Mouse (Mus musculus): ENCODE results near the gene Lyg1.

The Lyg1 gene

DNA sequence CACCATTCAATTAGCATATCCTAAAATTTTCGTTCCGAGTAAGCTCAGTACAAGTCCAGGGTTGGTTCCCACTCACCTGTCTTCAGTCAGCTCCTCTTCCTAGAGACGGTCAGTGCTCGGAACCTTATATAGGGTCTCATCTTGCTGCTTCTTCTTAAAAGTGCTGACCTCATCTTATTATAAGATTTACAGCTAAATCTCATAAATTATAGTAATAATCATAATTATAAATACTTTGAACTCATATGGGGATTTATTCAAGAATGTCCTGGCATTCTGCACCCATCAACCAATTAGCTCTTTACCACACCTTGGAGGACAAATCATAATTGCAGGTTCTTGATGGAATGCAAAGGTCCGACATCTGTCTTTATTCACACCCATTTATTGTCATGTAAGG is at the start of gene Lyg1:
Gene Lyg1, minus strand, starts transcription at position 101 of the 400 bp plus-strand sequence.
- DNase-seq (ENCODE audit: low spot score in 2 of 2), result no peak

DNA sequence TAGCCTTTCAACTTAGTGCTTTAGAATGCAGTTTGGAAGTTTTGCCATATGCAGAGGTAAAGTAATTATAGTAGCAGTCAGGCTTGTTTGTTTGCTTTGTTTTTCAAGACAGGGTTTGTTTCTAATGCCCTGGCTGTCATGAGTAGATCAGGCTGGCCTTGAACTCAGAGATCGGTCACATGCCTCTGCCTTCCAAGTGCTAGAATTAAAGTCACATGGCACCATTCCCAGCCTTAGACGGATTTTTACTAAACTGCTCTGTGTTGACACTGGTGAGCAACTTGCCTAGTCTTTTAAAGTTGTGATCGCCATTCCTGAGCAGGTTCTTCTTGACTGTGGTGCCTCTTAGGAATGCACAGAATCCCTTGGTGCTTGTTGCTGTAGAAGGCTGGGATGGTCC is 49.2 kb upstream of the Lyg1 start:
- DNase-seq (ENCODE audit: low spot score in 2 of 2), result no peak

DNA sequence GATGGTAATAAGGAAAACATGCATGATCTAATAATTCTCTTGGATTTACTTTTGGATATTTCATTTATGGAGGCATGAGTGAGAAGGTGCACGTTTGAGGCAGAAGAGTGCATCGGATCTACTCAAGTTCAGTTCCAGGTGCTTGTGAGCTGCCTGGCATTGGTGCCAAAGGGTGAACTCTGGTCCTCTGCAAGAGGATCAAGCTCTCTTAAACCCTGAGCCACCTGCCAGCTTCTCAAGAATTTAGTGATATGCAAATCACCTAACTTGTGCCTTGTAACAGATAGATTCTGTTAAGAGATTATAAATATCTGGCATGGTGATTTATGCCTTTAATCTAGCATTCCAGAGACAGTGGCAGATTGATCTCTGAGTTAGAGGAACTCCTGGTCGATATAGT is 45.5 kb upstream of the Lyg1 start:
- DNase-seq (ENCODE audit: low spot score in 2 of 2), result no peak

DNA sequence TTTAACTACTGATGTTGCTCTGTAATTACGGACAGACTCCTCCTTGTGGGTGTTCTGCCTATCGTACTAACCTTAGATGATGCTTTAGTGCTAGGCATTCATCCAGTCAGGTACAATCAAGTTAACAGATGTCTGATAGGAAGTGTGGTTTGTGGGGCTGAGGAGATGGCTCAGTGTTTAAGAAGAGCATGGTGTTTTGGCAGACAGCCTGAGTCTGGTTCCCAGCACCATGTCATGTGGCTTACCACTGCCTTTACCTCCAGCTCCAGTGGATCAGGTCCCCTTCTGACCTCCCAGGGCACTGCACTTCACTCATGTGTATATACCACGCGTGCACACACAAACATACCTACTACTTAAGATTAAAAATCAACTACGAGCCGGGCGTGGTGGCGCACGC is 44.4 kb upstream of the Lyg1 start:
- no peak for DNase-seq (ENCODE audit: low spot score in 2 of 2)

DNA sequence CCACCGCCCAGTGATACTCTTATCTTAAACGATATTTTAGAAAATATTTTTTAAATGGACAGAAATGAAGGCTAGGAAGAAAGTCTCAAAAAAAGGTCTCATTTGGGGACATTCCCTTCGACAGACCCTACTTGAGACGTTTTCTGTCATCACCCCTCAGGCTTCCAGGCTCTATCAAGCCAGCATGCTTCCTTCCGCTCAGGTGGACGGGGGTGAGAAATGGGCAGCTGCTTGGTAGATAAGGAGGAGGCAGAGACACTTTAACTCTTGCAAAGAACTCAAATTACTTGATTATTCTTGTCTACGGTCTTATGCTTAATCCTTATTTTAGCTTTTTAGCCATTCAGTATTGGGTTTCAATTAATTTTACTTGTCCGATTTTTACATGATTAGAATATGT is 43.3 kb upstream of the Lyg1 start:
- DNase-seq (ENCODE audit: low spot score in 2 of 2), result no peak

DNA sequence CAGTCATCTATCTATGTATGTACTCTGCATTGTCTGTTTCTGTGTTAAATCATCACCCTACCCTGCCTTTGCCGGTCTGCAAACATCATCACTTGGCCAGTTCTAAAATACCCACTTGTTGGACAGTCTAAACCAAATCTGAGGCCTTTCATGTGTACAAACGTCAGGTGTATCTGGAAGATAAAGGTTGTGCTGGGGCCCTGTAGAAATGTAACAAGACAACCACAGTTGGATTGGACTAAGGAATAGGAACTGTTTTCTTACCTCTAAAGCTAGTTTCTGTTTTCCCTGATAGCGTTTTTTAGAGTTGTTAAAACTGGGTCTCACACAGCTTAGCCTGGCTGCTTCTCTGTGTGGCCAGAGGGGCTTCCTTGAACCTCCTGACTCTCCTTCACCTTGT is 42.0 kb upstream of the Lyg1 start:
- DNase-seq (ENCODE audit: low spot score in 2 of 2), result no peak

DNA sequence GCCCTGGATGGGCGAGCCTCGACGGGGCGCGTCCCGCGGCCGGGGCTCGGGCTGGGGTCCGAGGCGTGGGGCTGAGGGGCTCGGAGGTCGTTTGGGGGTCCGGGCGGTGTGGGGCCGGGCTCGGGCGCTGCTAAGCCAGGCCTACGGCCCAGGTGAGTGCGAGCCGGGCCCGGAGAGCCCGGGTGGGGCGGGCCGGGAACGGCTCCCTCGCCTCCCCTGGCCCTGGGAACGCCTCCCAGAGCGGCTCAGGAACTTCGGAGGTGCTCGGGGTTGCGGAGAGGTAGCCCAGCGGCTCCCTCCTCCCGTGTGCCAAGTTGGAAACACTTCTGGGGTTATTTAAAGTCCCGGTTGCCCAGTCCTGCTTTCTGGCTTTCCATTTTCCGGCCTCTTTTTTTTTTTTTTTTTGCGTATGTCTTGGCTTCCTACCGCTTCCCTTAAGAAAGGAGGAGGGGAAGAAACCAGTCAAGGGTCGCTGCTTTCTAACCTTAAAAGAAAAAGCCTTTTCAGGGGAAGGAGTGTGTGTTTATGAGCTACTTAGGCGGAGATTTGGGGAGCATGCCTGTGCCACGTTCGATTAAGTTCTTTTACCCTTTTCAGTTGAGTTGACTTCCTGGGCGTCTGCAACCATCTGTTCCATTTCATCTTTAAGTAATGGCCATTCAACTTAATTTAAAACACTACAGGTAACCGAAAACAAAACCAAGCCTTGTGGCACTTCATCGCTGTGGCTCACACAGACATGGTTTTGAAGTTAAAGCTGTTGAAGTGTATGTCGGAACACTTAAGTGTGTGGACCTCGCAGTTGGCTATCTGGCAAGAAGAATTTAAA is 41.0 kb upstream of the Lyg1 start:
- no peak for DNase-seq (ENCODE audit: low spot score in 2 of 2)

DNA sequence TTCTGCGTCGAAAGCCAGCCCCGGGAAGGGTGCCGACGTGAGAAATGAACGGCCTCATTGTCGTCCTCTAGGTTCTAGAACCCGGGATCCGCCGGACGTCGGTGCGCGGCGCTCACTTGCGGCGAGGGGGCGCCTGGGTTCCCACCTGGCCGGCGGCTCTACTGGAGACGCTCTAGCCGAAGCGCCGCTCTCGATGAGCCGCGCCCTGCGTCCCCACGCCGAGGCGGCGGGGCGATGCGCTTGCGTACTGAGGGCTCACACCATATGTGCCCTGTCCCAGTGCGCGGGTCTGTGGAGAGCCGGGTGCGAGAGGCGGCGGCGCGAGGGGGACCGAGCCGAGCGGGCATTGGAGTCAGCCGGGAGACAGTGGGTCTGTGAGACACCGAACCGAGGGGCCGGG is 40.3 kb upstream of the Lyg1 start, which contains the start of the genes Txndc9 and Eif5b:
Gene Txndc9, minus strand, starts transcription at position 27 of the 400 bp plus-strand sequence.
Gene Eif5b, plus strand, starts transcription at position 144 of the 400 bp plus-strand sequence.
- DNase-seq (ENCODE audit: low spot score in 2 of 2), result peak; percentile 89 to 94

DNA sequence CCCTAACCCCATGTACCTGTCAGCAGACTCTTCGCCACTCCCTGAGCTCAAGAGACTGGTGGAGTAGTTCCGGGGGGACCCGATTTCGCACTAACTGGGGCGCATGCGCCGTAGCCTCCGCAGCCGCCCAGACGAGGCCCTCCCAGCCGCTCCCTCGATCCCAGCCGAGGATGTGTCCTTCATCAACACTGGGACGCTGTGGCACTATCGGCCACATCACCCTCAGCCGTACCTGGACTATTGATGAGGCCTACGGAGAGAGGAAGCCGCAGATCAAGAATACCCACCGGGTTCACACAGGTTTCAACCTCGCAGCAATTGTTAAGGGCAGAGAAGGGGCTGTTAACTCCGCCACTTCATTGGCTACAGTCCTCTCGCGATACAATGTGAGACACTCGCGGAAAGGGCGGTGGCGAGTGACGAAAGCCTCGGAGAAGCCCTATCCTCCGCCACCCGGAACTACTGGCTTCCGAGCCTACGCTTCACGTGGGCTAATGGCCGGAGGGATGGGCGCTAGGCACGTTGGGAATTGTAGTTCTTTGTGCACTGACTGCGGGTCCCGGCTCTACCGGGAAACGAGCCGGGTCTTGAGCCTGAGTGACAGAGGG is 39.4 kb upstream of the Lyg1 start:
- peak; percentile 98 for DNase-seq (ENCODE audit: low spot score in 2 of 2)

DNA sequence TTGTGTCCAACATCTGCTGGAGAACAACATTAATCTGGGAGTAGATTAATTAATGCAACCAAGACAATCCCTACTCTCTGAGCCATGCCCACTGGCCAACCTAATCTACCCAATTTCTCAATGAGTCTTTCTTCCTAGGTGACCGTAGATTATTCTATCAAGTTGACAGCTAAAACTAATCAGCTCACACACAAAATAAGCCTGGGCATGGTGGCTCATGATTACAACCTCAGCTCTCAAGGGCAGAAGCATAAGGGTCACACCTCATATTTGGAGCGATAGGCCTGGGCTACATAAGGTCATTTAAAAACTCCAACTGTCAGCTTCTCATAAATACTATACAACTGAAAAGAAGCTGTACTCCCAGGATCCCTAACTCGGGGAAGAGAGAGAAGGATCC is 38.7 kb upstream of the Lyg1 start:
- no peak for DNase-seq (ENCODE audit: low spot score in 2 of 2)

DNA sequence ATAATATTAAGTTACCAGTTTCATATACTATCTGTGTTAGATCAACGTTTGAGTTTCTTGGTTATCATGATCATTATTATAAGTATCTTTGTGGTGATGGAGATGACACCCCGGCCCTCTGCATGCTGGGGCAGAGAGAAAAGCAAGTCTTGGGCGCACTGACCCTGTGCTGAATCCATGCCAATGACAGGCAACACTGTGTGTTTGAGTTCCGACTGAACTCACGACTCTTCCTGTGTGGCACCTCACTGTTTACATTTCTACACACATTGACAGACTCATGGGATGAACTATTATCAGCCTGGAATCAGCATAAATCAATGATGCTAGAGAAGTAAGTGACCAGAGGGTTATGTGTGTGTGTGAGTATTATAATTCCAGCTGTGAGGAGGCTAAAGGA is 30.3 kb upstream of the Lyg1 start:
- DNase-seq (ENCODE audit: low spot score in 2 of 2), result no peak

DNA sequence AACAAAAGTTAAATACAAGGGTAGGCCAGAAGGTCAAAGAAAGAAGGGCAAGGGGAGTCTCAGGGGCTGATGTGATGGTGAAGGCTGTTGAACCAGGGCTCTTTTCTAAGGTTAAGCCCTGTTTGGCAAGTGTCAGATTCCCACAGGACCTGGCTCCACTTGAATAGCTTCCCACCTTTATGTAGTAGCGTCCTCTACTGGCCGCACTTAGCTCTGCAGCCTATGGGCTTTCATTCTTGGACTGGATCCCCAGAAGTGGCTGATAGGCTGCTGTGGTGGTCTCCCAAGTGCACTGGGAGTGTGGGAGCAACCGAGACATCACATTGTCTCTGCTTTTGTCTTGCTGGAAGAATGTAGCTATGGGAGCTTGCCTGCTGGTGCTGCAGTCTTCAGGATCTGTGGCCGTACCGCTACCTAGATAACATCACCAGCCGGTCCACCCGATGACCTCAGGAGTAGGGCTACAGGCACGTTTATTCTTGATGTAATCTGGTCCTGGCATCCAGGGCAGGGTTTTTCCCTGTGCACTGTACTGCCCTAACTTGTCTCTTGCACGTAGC is 28.3 kb upstream of the Lyg1 start:
- DNase-seq (ENCODE audit: low spot score in 2 of 2), result peak; percentile 18 to 24

DNA sequence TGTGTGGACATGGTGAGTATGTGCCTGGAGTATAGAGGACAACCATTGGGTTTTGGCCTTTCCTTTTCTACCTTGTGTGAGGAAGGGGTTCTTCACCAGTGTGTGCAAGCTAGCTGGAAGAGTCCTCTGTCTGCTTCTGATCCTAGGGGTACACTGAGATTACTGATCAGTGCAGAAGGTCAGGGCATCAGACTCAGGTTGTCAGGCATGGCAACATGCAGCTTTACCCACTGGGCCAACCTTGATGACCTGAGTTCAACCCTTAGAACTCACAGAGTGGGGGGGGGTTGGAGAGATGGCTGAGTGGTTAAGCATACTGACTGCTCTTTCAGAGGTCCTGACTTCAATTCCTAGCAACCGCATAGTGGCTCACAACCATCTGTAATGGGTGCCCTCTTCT is 26.8 kb upstream of the Lyg1 start:
- DNase-seq (ENCODE audit: low spot score in 2 of 2), result no peak

DNA sequence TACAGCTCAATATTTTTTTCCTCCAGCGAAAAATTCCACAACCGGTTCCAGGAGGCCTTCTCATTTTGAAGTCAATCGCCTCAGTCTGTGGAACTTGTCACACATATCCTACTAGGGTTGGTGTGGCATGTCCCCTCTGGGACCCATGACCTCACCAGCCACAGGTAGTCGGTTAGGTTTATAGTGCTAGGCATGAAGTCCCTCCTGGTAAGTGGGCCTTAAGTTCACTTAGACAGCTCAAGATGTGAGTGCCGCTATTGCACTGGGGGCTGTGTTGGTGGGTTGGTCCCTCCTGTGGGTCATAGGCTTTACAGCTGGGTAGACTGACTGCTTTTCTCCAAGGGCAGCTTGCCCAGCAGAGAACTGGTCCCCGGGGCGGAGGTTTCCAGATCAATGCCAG is 19.7 kb upstream of the Lyg1 start:
- no peak for DNase-seq (ENCODE audit: low spot score in 2 of 2)

DNA sequence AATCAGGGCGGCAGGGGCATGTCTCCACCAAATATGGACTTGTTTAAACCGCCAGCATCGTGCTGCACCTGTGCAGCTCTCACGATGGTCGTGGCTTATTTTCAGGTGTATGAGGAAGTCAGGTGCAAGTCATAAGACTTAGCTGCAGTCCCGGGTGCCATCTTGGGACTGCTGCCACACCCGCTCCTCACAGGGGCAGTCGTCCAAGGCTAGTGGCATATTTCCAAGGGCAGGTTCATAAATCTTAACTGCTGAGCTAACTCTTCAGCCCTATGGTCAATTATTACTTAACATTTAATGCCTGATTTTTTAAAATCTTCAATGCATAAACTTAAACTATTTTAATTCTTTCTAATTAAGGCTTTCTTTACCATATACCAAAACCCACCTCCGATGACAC is 19.1 kb upstream of the Lyg1 start:
- peak in 1 of 2 experiments; percentile 22 for DNase-seq (ENCODE audit: low spot score in 2 of 2)

DNA sequence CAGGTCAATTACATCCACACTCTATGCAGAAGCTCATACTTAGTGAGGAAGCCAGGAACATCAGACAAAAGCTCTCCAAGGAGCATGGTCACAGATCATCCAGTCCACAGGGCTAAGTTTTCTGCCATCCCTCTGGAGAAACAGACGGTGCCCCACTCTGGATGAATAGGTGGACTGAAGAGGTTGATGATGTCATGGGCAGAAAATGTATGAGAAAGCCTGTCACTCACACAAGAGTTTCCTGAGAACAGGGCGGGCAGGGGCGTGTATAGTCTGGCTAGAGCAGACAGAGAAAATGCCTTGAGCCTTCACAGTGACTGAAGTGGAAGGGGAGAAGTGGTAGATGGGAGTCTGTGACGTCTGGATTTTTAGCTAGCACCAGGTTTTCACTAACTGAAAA is 14.0 kb upstream of the Lyg1 start:
- no peak for DNase-seq (ENCODE audit: low spot score in 2 of 2)

DNA sequence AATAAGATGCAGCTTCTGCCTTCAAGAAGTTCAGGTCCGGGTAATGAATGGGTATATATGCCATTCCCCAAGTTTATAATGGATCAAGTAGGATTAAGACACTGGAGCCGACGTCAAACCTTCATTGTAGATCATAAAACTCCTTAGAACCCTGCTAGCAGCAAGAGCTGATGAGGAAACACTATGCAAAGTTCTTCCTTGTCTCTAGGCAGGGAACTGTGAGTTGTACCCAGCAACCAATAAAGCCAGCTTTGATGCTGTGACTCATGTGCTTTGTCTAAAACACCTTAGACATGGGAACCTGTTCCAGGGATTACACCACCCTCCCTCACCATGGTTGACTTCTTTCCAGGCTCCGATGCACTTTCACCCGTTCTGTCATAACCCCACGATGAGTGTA is 11.2 kb upstream of the Lyg1 start:
- DNase-seq (ENCODE audit: low spot score in 2 of 2), result no peak

DNA sequence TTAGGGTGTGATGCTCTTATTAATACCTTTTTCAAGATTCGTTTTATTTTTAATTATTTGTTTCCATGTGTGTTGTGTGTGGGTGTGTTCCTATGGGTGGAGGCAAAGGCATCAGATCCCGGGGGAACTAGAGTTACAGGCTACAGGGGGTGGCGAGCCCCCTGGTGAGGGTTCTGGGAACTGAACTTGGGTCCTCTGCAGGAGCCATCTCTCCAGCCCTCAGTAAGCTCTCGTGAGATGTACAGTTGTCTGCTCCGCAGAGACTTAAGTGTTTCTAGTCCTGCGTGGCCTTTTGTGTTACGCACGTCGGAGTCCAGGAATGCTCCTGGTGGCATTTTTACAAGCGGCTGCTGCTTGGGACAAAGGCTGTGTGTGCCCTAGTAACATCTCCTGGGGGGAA is 8.0 kb upstream of the Lyg1 start:
- DNase-seq (ENCODE audit: low spot score in 2 of 2), result no peak

DNA sequence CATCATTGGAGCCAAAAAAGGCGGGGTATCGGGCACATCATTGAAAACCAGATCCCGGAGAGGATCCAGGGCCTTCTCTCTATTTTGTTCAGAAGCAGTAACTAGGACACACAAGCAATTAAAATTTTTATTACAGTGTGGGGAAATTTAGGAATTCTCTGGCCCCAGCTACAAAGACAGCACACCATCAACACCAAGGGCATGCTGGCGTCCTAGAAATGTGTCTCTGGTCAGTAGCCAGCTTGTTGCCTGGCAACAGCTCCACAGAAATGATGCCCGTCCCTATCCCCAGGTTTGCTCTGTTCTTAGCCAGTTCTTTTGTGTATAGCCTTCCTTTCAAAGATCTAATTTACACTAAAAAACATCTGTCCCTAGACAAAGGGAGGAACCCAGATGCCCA is 1.9 kb upstream of the Lyg1 start:
- DNase-seq (ENCODE audit: low spot score in 2 of 2), result no peak

DNA sequence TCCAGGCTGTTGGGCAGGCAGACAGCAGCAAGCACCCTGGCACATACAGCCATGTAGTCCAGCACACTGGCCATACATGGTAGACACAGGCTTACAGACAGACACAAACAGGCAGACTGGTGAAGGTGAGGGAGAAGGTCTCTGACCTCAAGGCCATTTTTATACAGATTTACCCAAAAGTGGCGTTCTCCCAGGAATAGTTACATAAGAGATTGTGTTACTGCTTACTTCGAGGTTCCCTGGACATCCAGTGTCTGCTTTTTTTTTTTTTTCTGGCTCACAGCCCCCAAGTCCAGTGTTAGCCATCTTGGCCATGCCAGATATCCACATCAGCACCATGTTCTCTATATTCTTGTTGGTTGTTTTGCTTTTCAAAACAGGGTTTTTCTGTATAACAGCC is 957 bp upstream of the Lyg1 start:
- DNase-seq (ENCODE audit: low spot score in 2 of 2), result no peak

DNA sequence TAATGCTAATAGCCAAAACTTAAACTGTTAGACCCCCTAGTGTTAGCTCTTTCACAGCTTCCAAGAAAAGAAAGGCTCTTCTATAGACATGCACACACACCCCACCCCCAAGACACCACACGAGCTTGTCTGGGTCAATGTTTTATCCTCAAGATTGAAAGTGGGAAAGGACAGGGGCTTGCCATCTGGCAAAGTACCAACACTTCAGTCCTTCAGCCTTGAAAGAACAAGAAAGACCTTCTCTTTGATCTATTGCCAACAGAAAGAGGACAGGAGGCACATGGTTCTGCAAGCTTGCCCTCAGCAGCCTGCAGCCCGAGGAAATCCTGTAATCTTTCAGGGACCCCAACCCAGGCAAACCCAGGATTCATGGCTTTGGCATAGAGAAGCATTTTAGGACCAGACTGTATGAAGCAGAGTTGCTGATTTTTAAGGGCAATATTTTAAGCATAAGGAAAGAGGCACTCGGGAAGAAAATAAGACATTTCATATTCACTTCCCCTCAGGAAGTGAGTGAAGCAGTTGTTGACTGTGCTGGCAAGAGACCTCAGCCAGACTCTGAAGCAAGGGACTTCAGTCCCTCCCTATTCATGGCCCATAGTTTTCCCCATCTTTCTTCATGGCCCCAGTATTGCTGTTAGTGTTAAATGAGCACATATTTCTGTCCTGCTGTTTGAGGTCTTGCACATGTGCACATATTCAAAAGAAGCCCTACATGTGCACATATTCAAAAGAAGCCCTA is 698 bp downstream of the Lyg1 start:
- no peak for DNase-seq (ENCODE audit: low spot score in 2 of 2)

DNA sequence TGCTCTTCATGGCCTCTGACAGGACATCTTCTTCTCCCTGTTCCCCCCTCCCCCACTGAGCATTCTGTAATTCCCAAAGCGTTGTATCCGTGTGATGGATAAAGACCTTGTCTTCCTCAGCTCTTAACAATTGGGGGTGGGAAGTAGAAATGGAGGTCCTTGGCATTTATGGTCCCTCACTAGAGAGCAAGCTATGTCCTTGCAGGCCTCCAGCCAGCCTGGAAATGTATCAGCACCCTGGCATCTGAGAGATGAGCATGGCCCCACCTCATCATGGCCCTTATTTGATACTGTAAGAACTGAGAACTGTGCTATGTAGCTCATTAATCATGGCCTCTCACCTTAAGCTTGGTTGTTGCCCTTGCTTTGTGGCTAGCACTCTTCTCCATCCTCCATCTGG is 2.3 kb downstream of the Lyg1 start:
- DNase-seq (ENCODE audit: low spot score in 2 of 2), result no peak

All from urinary bladder, postnatal 36 days (tissue).